Mouse (Mus musculus): ENCODE measurements around the gene Cldn7.

DNA sequence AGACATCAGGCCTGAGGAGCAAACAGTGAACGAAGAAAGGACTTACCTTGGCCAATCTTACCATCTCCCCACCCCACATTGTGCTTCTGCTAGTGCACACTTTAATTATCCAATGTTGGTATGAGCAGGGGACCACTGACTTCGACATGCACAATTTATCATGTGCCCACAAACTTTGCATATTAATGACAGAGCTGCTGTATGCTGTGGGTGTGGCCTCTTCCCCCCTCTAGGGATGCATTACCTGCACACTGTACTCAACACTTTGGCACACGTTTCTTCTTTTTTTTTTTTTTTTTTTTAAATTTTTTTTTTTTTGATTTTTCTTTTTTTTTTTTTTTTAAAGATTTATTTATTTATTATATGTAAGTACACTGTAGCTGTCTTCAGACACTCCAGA lies 6.2 kb downstream of the Cldn7 start:
- TF ChIP-seq CTCF (IDR thresholded peaks at IDR 0.05; ENCODE audit: extremely low read depth, insufficient read depth, low read length) (no peak), POLR2A (IDR thresholded peaks at IDR 0.05; ENCODE audit: extremely low read depth, insufficient read depth, low read length) (no peak)
